Mouse (Mus musculus): ENCODE measurements at regions not wholly inside any gene's neighbourhood (a gene's known extent, or its start where the extent isn't known, plus 50 kb on each side); places are given as distances from the start of the nearest gene placed in this dataset.

GRCm38 (mm10) chr11:45265171-45265988, 586.5 kb upstream of the Clint1 start:
- peaks cover 9% of the 10 kb centered on the region; the same call in 1 of the 2 replicates for H3K4me1 ChIP-seq
- no peaks in the 10 kb centered on the region for H3K9me3 ChIP-seq (replicated peaks)
- no peak overlapping the region for H3K4me2 ChIP-seq
- WGBS: 64% methylated on average over 17 of the region's 17 CpGs
- H3K27ac ChIP-seq (replicated peaks): no peak overlapping the region
- no peak overlapping the region for H3K9ac ChIP-seq (replicated peaks)
- no peak overlapping the region for H3K4me3 ChIP-seq (replicated peaks)
- H3K36me3 ChIP-seq: no peaks in the 10 kb centered on the region
- H3K27me3 ChIP-seq (replicated peaks): no peaks in the 10 kb centered on the region
- no peak for ATAC-seq (ENCODE audit: low FRiP score)

- ATAC-seq (ENCODE audit: low FRiP score): no peak
- Histone ChIP-seq H3K9me3 (replicated peaks) (no peaks in the 10 kb centered on the region), H3K4me3 (replicated peaks) (no peak overlapping the region), H3K36me3 (no peaks in the 10 kb centered on the region), H3K27ac (replicated peaks) (no peak overlapping the region), H3K4me1 (peaks cover 9% of the 10 kb centered on the region; the same call in 1 of the 2 replicates), H3K4me2 (no peak overlapping the region), H3K27me3 (replicated peaks) (no peaks in the 10 kb centered on the region), H3K9ac (replicated peaks) (no peak overlapping the region)
- WGBS: 56% methylated on average over 4 of the region's 4 CpGs
These were observed 585.9 kb upstream of the Clint1 start for GRCm38 (mm10) chr11:45265989-45266302.

- Histone ChIP-seq H3K4me3 (replicated peaks) (no peak overlapping the region), H3K9me3 (replicated peaks) (no peaks in the 10 kb centered on the region), H3K27me3 (replicated peaks) (no peaks in the 10 kb centered on the region), H3K27ac (replicated peaks) (no peak overlapping the region), H3K9ac (replicated peaks) (no peak overlapping the region), H3K4me1 (peaks cover 6% of the 10 kb centered on the region; the same call in 1 of the 2 replicates), H3K4me2 (no peak overlapping the region), H3K36me3 (no peaks in the 10 kb centered on the region)
- 74% methylated on average over 5 of the region's 5 CpGs for WGBS
- ATAC-seq (ENCODE audit: low FRiP score): no peak
These were observed 582.6 kb upstream of the Clint1 start for GRCm38 (mm10) chr11:45269215-45269614.

- Histone ChIP-seq H3K36me3 (no peaks in the 10 kb centered on the region), H3K9ac (replicated peaks) (no peak overlapping the region), H3K4me2 (no peak overlapping the region), H3K27ac (replicated peaks) (no peak overlapping the region), H3K4me3 (replicated peaks) (no peak overlapping the region), H3K9me3 (replicated peaks) (no peaks in the 10 kb centered on the region), H3K4me1 (0 out of 2 replicates have a peak, but pooled peaks cover 4% of the 10 kb centered on the region), H3K27me3 (replicated peaks) (no peaks in the 10 kb centered on the region)
- ATAC-seq (ENCODE audit: low FRiP score): no peak
- 57% methylated on average over 3 of the region's 3 CpGs for WGBS
These were observed 580.6 kb upstream of the Clint1 start for GRCm38 (mm10) chr11:45271206-45271605.

- no peak overlapping the region for H3K9ac ChIP-seq (replicated peaks)
- no peak for ATAC-seq (ENCODE audit: low FRiP score)
- 83% methylated on average over 10 of the region's 10 CpGs for WGBS
These were observed 577.3 kb upstream of the Clint1 start for GRCm38 (mm10) chr11:45274446-45275119.

GRCm38 (mm10) chr11:45275170-45275569, 576.7 kb upstream of the Clint1 start:
- no peak overlapping the region for H3K27ac ChIP-seq (replicated peaks)
- H3K9ac ChIP-seq (replicated peaks): no peak overlapping the region
- ATAC-seq (ENCODE audit: low FRiP score): no peak
- H3K36me3 ChIP-seq: no peaks in the 10 kb centered on the region
- H3K4me2 ChIP-seq: no peak overlapping the region
- no peak overlapping the region for H3K4me3 ChIP-seq (replicated peaks)
- no peaks in the 10 kb centered on the region for H3K9me3 ChIP-seq (replicated peaks)
- WGBS: 62% methylated on average over 3 of the region's 3 CpGs
- H3K27me3 ChIP-seq (replicated peaks): no peaks in the 10 kb centered on the region
- 0 out of 2 replicates have a peak, but pooled peaks cover 4% of the 10 kb centered on the region for H3K4me1 ChIP-seq

More at GRCm38 (mm10) chr11:45274446-45275119, 577.3 kb upstream of the Clint1 start:
- no peaks in the 10 kb centered on the region for H3K27me3 ChIP-seq (replicated peaks)
- H3K4me3 ChIP-seq (replicated peaks): no peak overlapping the region
- H3K36me3 ChIP-seq: no peaks in the 10 kb centered on the region
- H3K4me1 ChIP-seq: 0 out of 2 replicates have a peak, but pooled peaks cover 4% of the 10 kb centered on the region
- H3K9me3 ChIP-seq (replicated peaks): no peaks in the 10 kb centered on the region
- no peak overlapping the region for H3K4me2 ChIP-seq
- H3K27ac ChIP-seq (replicated peaks): 0 out of 2 replicates have a peak overlapping the region, but pooled peaks have one; percentile 20

- Histone ChIP-seq H3K4me1 (no peaks in the 10 kb centered on the region), H3K36me3 (no peaks in the 10 kb centered on the region), H3K4me3 (replicated peaks) (no peak overlapping the region), H3K4me2 (no peak overlapping the region), H3K27ac (replicated peaks) (no peak overlapping the region), H3K9me3 (replicated peaks) (no peaks in the 10 kb centered on the region), H3K9ac (replicated peaks) (no peak overlapping the region), H3K27me3 (replicated peaks) (no peaks in the 10 kb centered on the region)
- no peak for ATAC-seq (ENCODE audit: low FRiP score)
- WGBS: 81% methylated on average over 2 of the region's 2 CpGs
These were observed 555.1 kb upstream of the Clint1 start for GRCm38 (mm10) chr11:45296772-45297171.

GRCm38 (mm10) chr11:45311934-45312333, 539.9 kb upstream of the Clint1 start:
- Histone ChIP-seq H3K27ac (replicated peaks) (no peak overlapping the region), H3K4me3 (replicated peaks) (no peak overlapping the region), H3K4me2 (no peak overlapping the region), H3K4me1 (no peaks in the 10 kb centered on the region), H3K36me3 (no peaks in the 10 kb centered on the region), H3K9ac (replicated peaks) (no peak overlapping the region), H3K9me3 (replicated peaks) (no peaks in the 10 kb centered on the region), H3K27me3 (replicated peaks) (no peaks in the 10 kb centered on the region)
- 90% methylated on average over 6 of the region's 6 CpGs for WGBS
- ATAC-seq (ENCODE audit: low FRiP score): no peak

- Histone ChIP-seq H3K27ac (replicated peaks) (no peak overlapping the region), H3K4me1 (no peaks in the 10 kb centered on the region), H3K27me3 (replicated peaks) (no peaks in the 10 kb centered on the region), H3K9me3 (replicated peaks) (no peaks in the 10 kb centered on the region), H3K4me2 (no peak overlapping the region), H3K36me3 (no peaks in the 10 kb centered on the region), H3K4me3 (replicated peaks) (no peak overlapping the region), H3K9ac (replicated peaks) (no peak overlapping the region)
- 84% methylated on average over 5 of the region's 5 CpGs for WGBS
- ATAC-seq (ENCODE audit: low FRiP score): no peak
These were observed 528.1 kb upstream of the Clint1 start for GRCm38 (mm10) chr11:45323766-45324165.

GRCm38 (mm10) chr11:45330319-45330718, 521.5 kb upstream of the Clint1 start:
- no peak overlapping the region for H3K9ac ChIP-seq (replicated peaks)
- H3K27me3 ChIP-seq (replicated peaks): no peaks in the 10 kb centered on the region
- no peak overlapping the region for H3K27ac ChIP-seq (replicated peaks)
- no peaks in the 10 kb centered on the region for H3K4me1 ChIP-seq
- H3K36me3 ChIP-seq: no peaks in the 10 kb centered on the region
- no peaks in the 10 kb centered on the region for H3K9me3 ChIP-seq (replicated peaks)
- 62% methylated on average over 2 of the region's 2 CpGs for WGBS
- H3K4me2 ChIP-seq: no peak overlapping the region
- ATAC-seq (ENCODE audit: low FRiP score): no peak
- no peak overlapping the region for H3K4me3 ChIP-seq (replicated peaks)

GRCm38 (mm10) chr11:45333756-45334155, 518.1 kb upstream of the Clint1 start:
- no peaks in the 10 kb centered on the region for H3K4me1 ChIP-seq
- no peaks in the 10 kb centered on the region for H3K9me3 ChIP-seq (replicated peaks)
- no peak overlapping the region for H3K4me2 ChIP-seq
- no peak overlapping the region for H3K27ac ChIP-seq (replicated peaks)
- 73% methylated on average over 3 of the region's 3 CpGs for WGBS
- no peak for ATAC-seq (ENCODE audit: low FRiP score)
- no peak overlapping the region for H3K9ac ChIP-seq (replicated peaks)
- no peaks in the 10 kb centered on the region for H3K36me3 ChIP-seq
- H3K4me3 ChIP-seq (replicated peaks): no peak overlapping the region
- no peaks in the 10 kb centered on the region for H3K27me3 ChIP-seq (replicated peaks)

GRCm38 (mm10) chr11:45349331-45349730, 502.5 kb upstream of the Clint1 start:
- no peak for ATAC-seq (ENCODE audit: low FRiP score)
- H3K9me3 ChIP-seq (replicated peaks): no peaks in the 10 kb centered on the region
- H3K4me2 ChIP-seq: no peak overlapping the region
- no peak overlapping the region for H3K9ac ChIP-seq (replicated peaks)
- no peak overlapping the region for H3K27ac ChIP-seq (replicated peaks)
- H3K27me3 ChIP-seq (replicated peaks): no peaks in the 10 kb centered on the region
- H3K4me3 ChIP-seq (replicated peaks): no peak overlapping the region
- H3K36me3 ChIP-seq: no peaks in the 10 kb centered on the region
- H3K4me1 ChIP-seq: no peaks in the 10 kb centered on the region

Data from neural tube, embryonic 15.5 days (tissue).